Mouse (Mus musculus) heart, postnatal 0 days (tissue): Measurements from ENCODE around the gene Syn3.

Experiments used
- CTCF ChIP-seq: IDR thresholded peaks from 2 replicates; pipeline ENCODE4 v1.5.1; 2016; ENCODE audit warnings: antibody characterized with exemption, control low read depth, low read depth
- EP300 ChIP-seq: IDR thresholded peaks from 2 replicates; pipeline ENCODE4 v1.6.1; 2016; ENCODE audit warnings: antibody characterized with exemption, low read depth

DNA sequence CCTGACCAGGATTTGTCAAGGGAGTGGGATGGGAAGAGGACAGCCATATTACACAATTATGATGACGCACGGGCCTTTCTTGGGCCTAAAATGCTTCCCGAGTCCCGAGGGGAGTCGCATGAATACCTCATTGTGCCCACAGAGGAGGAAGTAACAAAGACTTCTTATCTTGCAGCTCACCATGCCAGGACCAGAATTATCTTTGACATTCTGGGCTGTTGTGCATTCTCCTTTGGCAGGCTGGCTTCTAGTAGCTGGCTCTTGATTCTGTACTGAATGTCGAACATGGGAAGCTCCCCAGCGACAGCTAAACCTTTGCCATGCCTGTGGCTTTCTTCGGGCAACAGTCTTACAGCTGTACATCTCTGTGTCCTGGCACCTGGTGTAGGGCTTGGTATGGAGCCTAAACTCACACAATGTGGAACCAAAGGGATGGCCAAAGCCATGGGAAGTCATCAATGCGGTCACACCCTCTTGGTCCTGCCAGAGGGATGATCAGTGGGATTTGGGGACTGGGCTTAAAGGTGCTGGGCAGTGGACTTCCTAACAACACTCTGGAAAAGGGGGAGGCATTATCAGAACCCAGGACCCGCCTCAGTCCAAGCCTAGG is 250.5 kb downstream of the Syn3 start:
- TF ChIP-seq EP300 (no peak), CTCF (no peak)
